Mouse (Mus musculus): ENCODE measurements around the gene Ccdc162. TPM values are rescaled to one million over a fixed set of nuclear protein-coding genes. Genes with fewer than 3 reads are reported as not detected.
"Not testable (repeated sequence)": the region's sequence is repeated elsewhere in the genome, so short reads cannot be mapped to it uniquely, and the experiment has no call there.

Gene Ccdc162
- polyA plus RNA-seq, 1 experiment from 2014 or later: 0.91 TPM

DNA sequence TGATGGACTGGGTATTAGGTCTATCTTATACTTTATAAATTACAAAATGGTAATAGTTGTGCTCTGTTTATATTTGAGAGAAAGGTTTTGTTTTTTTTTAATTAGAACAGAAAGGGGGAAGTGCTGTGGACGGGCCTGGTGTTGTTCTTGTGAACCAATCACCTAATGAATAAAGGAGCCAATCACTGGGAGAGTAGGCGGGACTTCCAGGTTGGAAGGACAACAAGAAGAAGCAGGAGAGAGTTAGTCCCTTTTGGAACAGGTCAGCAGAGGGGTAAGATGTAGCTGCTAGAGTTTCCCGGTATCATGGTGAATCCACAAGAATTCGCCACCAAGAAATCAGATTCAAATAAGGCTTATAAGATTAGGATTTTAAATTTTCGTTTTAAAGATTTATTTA is 46.2 kb downstream of the Ccdc162 start:
- no peaks in the 10 kb centered on the region for H3K9me3 ChIP-seq

GRCm38 (mm10) chr10:41665498-41665897 is 50.9 kb downstream of the Ccdc162 start:
- H3K9ac ChIP-seq: no peak overlapping the region
- no peak overlapping the region for H3K27ac ChIP-seq
- H3K36me3 ChIP-seq: no peaks in the 10 kb centered on the region
- H3K4me2 ChIP-seq (replicated peaks): no peak overlapping the region
- no peaks in the 10 kb centered on the region for H3K27me3 ChIP-seq
- no peak overlapping the region for H3K4me3 ChIP-seq
- no peak for ATAC-seq (ENCODE audit: insufficient number of reproducible peaks, insufficient read depth, low FRiP score, low TSS enrichment)
- 75% methylated on average over 1 of the region's 1 CpGs for WGBS
- no peaks in the 10 kb centered on the region for H3K9me3 ChIP-seq
- H3K4me1 ChIP-seq: no peaks in the 10 kb centered on the region

More for the DNA sequence above, 46.2 kb downstream of the Ccdc162 start:
- Histone ChIP-seq H3K36me3 (no peaks in the 10 kb centered on the region), H3K4me3 (no peak overlapping the region), H3K4me2 (replicated peaks) (no peak overlapping the region), H3K4me1 (no peaks in the 10 kb centered on the region), H3K9ac (no peak overlapping the region), H3K27ac (no peak overlapping the region), H3K27me3 (no peaks in the 10 kb centered on the region)
- ATAC-seq (ENCODE audit: insufficient number of reproducible peaks, insufficient read depth, low FRiP score, low TSS enrichment): no peak
- WGBS: 82% methylated on average over 5 of the region's 5 CpGs

DNA sequence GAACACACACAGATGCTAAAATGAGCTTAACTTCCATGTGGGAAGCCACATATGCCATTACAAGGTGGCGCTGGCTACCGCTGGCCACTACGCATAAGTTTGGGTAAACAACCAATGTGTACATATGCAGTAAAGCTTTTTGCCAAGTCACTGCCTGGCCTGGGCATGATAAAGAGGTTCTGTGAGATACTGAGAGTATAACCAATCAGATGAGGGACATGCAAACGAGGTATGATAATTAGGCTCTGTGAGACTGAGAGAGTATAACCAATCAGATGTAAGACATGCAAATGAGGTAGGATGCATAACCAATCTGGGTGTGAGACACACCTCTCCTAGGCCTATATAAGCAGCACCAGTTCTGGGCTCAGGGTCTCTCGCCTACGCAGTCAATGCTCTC is 56.8 kb downstream of the Ccdc162 start:
- not testable (repeated sequence) for H3K4me2 ChIP-seq (replicated peaks); H3K36me3 ChIP-seq; H3K4me3 ChIP-seq; H3K27me3 ChIP-seq; H3K4me1 ChIP-seq; H3K9ac ChIP-seq; H3K27ac ChIP-seq; H3K9me3 ChIP-seq; ATAC-seq (ENCODE audit: insufficient number of reproducible peaks, insufficient read depth, low FRiP score, low TSS enrichment)
- WGBS: 91% methylated on average over 6 of the region's 6 CpGs

GRCm38 (mm10) chr10:41655684-41656083 is 60.8 kb downstream of the Ccdc162 start:
- not testable (repeated sequence) for H3K36me3 ChIP-seq; H3K4me3 ChIP-seq; H3K9ac ChIP-seq; H3K27me3 ChIP-seq; H3K27ac ChIP-seq; H3K4me2 ChIP-seq (replicated peaks); H3K4me1 ChIP-seq; ATAC-seq (ENCODE audit: insufficient number of reproducible peaks, insufficient read depth, low FRiP score, low TSS enrichment); H3K9me3 ChIP-seq

- no peak for ATAC-seq (ENCODE audit: insufficient number of reproducible peaks, insufficient read depth, low FRiP score, low TSS enrichment)
- Histone ChIP-seq H3K27ac (no peak overlapping the region), H3K4me2 (replicated peaks) (no peak overlapping the region), H3K9ac (no peak overlapping the region), H3K27me3 (no peaks in the 10 kb centered on the region), H3K9me3 (no peaks in the 10 kb centered on the region), H3K36me3 (no peaks in the 10 kb centered on the region), H3K4me3 (no peak overlapping the region), H3K4me1 (no peaks in the 10 kb centered on the region; the same call in 1 of the 2 replicates)
- WGBS: 82% methylated on average over 7 of the region's 7 CpGs
Measured at GRCm38 (mm10) chr10:41652988-41653387, 63.4 kb downstream of the Ccdc162 start.

- Histone ChIP-seq H3K4me3 (no peak overlapping the region), H3K9ac (no peak overlapping the region), H3K27me3 (no peaks in the 10 kb centered on the region), H3K27ac (no peak overlapping the region), H3K4me2 (replicated peaks) (no peak overlapping the region), H3K4me1 (no peaks in the 10 kb centered on the region; the same call in 1 of the 2 replicates), H3K36me3 (no peaks in the 10 kb centered on the region), H3K9me3 (no peaks in the 10 kb centered on the region)
- ATAC-seq (ENCODE audit: insufficient number of reproducible peaks, insufficient read depth, low FRiP score, low TSS enrichment): no peak
- WGBS: 37% methylated on average over 6 of the region's 6 CpGs
Measured at GRCm38 (mm10) chr10:41652094-41652775, 64.2 kb downstream of the Ccdc162 start.

DNA sequence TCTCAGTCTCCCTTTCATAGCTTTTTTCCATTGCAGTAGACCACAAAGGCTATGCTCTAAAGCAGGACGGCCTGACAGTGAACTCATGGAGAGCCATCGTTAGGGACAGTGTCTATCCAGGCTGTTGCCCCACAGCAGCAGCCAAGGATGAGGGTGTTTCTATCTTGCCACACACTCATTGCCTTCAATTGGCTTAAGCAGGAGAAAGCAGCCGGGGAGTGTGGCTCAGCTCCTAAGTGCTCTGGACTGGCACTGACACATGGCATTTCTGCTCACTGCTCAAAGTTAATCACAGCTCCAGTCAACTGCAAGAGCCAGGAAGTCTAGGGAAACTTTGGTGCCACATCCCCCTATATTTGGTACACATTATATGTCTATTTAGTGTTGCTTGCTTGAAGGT is 64.9 kb downstream of the Ccdc162 start:
- H3K9ac ChIP-seq: no peak overlapping the region
- H3K4me3 ChIP-seq: no peak overlapping the region
- H3K4me1 ChIP-seq: no peaks in the 10 kb centered on the region; the same call in 1 of the 2 replicates
- 86% methylated on average over 3 of the region's 3 CpGs for WGBS
- H3K27me3 ChIP-seq: no peaks in the 10 kb centered on the region
- ATAC-seq (ENCODE audit: insufficient number of reproducible peaks, insufficient read depth, low FRiP score, low TSS enrichment): no peak
- no peaks in the 10 kb centered on the region for H3K36me3 ChIP-seq
- H3K4me2 ChIP-seq (replicated peaks): no peak overlapping the region
- H3K27ac ChIP-seq: no peak overlapping the region
- no peaks in the 10 kb centered on the region for H3K9me3 ChIP-seq

DNA sequence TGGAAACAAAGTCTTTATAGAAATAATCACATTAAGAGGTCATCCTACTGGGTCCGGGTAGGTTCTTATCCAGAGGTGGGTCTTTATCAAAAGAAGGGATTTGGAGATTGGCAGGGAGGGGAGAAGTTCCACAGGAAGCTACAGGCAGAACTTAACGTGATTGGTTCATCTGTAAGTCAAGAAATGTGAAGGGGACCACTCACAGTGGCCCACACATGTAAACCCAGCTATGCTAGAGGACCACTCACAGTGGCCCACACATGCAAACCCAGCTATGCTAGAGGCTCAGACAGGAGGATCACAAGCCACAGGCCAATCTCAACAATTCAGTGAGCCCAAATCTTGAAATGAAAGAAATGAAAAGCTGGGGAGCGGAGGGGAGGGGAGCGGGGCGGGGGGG is 67.2 kb downstream of the Ccdc162 start:
- Histone ChIP-seq H3K9ac (no peak overlapping the region), H3K27ac (no peak overlapping the region), H3K4me1 (no peaks in the 10 kb centered on the region; the same call in 1 of the 2 replicates), H3K36me3 (no peaks in the 10 kb centered on the region), H3K4me2 (replicated peaks) (no peak overlapping the region), H3K27me3 (no peaks in the 10 kb centered on the region), H3K4me3 (no peak overlapping the region), H3K9me3 (no peaks in the 10 kb centered on the region)
- WGBS: 82% methylated on average over 3 of the region's 5 CpGs
- ATAC-seq (ENCODE audit: insufficient number of reproducible peaks, insufficient read depth, low FRiP score, low TSS enrichment): no peak

GRCm38 (mm10) chr10:41638776-41639175 is 77.7 kb downstream of the Ccdc162 start:
- ATAC-seq (ENCODE audit: insufficient number of reproducible peaks, insufficient read depth, low FRiP score, low TSS enrichment): no peak
- H3K9ac ChIP-seq: no peak overlapping the region

DNA sequence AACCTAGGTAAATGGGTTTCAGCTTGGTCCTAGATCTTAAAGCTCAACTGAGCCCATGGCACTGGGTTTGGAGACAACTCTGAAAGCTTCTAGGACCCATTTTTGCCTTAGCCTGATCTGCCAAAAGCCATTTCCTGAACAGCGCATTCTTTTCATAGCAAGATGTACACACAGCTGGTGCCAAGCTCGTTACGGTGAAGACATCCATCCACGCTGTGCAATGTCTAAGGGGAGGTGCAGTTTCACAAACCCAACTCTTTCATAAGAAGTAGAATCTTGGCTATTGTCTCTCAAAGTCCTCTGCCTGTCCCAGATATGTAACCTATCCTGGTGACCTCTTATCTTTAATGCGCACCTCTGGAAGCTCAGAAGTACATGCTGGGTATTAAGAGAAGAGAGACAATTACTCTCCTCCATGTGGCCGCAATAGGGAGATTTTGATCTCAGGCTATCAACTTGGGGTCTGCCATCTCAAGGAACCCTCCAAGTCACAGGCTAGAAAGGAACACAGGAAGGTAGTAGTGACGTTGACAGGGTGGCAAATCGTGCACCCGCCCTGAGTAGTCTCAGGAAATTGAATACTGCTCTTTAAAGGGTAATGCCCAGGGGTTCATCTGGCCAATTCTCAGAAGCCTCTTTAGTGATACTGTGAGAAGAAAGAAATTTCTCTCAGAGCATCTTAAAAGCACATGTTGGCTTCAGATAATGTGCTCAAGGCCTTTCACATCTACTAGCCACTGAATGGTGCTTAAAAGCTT is 81.0 kb downstream of the Ccdc162 start:
- no peak overlapping the region for H3K4me3 ChIP-seq
- H3K9me3 ChIP-seq: no peaks in the 10 kb centered on the region
- no peak overlapping the region for H3K9ac ChIP-seq

More at GRCm38 (mm10) chr10:41638776-41639175, 77.7 kb downstream of the Ccdc162 start:
- Histone ChIP-seq H3K9me3 (no peaks in the 10 kb centered on the region), H3K4me2 (replicated peaks) (no peak overlapping the region), H3K4me1 (no peaks in the 10 kb centered on the region), H3K27ac (no peak overlapping the region), H3K27me3 (no peaks in the 10 kb centered on the region), H3K4me3 (no peak overlapping the region), H3K36me3 (no peaks in the 10 kb centered on the region)
- 77% methylated on average over 3 of the region's 3 CpGs for WGBS

GRCm38 (mm10) chr10:41633801-41634200 is 82.6 kb downstream of the Ccdc162 start:
- H3K4me3 ChIP-seq: no peak overlapping the region
- ATAC-seq (ENCODE audit: insufficient number of reproducible peaks, insufficient read depth, low FRiP score, low TSS enrichment): no peak
- no peaks in the 10 kb centered on the region for H3K36me3 ChIP-seq
- no peaks in the 10 kb centered on the region for H3K4me1 ChIP-seq
- 94% methylated on average over 11 of the region's 11 CpGs for WGBS
- no peak overlapping the region for H3K9ac ChIP-seq
- no peak overlapping the region for H3K27ac ChIP-seq
- H3K27me3 ChIP-seq: no peaks in the 10 kb centered on the region
- no peak overlapping the region for H3K4me2 ChIP-seq (replicated peaks)
- no peaks in the 10 kb centered on the region for H3K9me3 ChIP-seq

More for the DNA sequence above, 81.0 kb downstream of the Ccdc162 start:
- Histone ChIP-seq H3K36me3 (no peaks in the 10 kb centered on the region), H3K4me2 (replicated peaks) (no peak overlapping the region), H3K27ac (no peak overlapping the region), H3K27me3 (no peaks in the 10 kb centered on the region), H3K4me1 (no peaks in the 10 kb centered on the region)
- 72% methylated on average over 9 of the region's 9 CpGs for WGBS
- no peak for ATAC-seq (ENCODE audit: insufficient number of reproducible peaks, insufficient read depth, low FRiP score, low TSS enrichment)

- WGBS: 93% methylated on average over 1 of the region's 1 CpGs
- Histone ChIP-seq H3K9me3 (no peaks in the 10 kb centered on the region), H3K9ac (no peak overlapping the region), H3K27me3 (no peaks in the 10 kb centered on the region), H3K36me3 (no peaks in the 10 kb centered on the region), H3K4me2 (replicated peaks) (no peak overlapping the region), H3K4me1 (no peaks in the 10 kb centered on the region), H3K27ac (no peak overlapping the region), H3K4me3 (no peak overlapping the region)
- ATAC-seq (ENCODE audit: insufficient number of reproducible peaks, insufficient read depth, low FRiP score, low TSS enrichment): no peak
Measured at GRCm38 (mm10) chr10:41632062-41632461, 84.4 kb downstream of the Ccdc162 start.

All from embryonic facial prominence, embryonic 12.5 days (tissue).